Mouse (Mus musculus): Measurements from ENCODE around the gene Tas2r121.
"Not testable (repeated sequence)": the region's sequence is repeated elsewhere in the genome, so short reads cannot be mapped to it uniquely, and the experiment has no call there.

Gene Tas2r121

DNA sequence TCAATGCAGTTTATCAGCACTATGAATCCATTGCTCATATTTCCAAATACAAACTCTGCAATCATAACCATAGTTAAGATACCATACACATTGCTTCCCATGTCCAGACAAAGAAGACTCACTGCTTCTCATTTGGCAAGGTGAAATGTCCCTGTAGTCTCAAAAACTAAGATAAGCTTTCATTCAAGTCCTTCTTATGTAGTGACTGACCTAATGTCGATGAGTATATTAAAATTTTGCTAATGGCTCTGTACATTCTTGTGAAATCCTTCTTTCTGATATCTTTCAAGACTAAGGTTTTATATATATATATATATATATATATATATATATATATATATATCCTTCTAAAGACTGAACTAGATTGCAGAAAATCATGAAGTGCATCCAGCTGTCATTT lies at the start of gene Tas2r121:
Gene Tas2r121 (minus strand): TSS at position 101 of the 400 bp plus-strand sequence.
- no peak for DNase-seq (ENCODE audit: low read depth, low spot score)

DNA sequence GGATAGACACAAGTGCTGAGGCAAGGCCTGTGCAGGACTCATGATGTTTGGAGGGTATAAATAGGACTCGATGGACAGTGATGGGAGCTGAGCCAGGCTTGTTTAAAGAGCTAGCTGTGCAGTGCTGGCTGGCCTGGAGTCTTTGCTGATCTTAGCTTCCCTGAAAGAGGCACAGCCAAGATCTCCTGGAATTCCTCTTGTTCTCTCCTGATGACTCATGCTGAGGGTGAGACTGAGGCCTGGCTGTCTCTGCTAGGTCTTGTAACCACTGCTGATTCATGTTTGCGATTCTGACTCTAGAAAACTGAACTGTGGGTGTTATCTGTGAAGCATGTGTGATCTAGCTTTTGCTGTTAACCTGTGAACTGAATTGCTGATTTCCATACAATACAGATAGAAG lies 49.4 kb upstream of the Tas2r121 start:
- DNase-seq (ENCODE audit: low read depth, low spot score): no peak

DNA sequence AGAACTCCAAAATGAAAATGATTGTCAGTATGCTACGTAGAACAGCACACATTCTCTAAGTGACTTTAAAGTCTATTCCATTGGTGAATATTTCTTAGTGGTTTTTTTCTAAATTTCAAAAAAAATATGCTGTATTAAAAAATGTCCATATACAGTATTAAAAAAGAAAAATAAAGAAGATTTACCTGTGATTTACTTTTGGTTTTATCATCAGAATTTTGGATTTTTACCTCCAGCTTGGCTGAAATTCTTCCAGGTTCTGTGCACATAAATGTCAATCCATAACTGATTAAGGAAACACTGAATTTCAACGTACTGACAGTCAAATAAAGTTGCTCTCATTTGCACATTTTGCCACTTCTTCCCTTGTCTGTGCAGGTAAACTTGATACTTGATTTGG lies 37.1 kb upstream of the Tas2r121 start, which contains the start of gene Tas2r115:
Gene Tas2r115 (minus strand): TSS at position 101 of the 400 bp plus-strand sequence.
- DNase-seq (ENCODE audit: low read depth, low spot score): no peak

DNA sequence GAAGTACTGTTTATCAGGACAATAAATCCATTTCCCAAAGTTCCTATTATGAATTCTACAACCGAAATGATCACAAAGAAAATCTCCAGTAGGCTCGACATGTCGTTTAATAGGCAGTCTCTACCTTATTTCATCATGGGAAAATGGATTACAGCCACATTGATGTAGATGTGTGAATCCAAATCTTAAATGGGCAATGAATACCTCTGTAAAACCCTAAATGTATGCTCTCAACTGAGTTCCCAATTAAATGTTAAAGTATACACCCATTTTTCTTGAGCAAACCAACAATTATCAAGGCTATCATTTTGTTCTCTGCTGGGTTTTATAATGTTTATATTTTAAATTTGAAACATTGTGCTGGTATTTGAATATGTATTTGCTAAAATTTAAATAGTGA lies 11.0 kb upstream of the Tas2r121 start, which contains the start of gene Tas2r122:
Gene Tas2r122 (minus strand): TSS at position 101 of the 400 bp plus-strand sequence.
- DNase-seq (ENCODE audit: low read depth, low spot score): no peak

DNA sequence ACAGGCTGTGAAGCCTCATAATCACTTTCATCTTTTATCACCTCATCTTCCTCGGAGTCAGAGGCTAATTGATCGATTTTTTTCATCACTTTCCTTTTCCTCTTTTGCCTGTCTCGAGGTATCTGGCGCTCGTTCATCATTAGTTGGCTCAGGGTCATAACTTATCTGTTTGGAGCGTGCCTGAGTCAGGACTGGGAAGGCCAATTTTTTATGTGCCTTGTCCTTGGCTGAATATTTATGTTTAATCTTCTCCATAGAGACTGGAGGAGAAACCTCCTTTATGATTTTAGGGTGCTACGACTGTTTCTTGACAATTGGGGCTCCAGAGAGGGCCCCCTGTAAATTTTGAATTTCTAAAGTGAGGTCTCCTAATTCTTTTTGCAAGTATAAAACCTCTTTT lies 9.2 kb downstream of the Tas2r121 start:
- not testable (repeated sequence) for DNase-seq (ENCODE audit: low read depth, low spot score)

DNA sequence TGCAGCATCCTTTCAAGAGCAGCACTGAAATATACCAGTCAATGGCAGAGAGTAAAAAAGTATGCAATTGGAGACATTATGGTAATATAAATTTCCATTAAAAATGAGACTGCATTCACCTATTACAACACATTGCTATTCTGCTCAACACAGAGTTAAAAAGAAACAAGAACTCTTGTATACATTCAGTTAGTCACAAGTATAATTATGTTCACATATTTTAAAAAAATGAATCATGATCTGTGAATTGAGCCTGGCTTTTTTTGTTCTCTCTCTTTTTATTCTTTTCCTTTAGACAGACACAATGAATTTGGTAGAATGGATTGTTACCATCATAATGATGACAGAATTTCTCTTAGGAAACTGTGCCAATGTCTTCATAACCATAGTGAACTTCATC lies 44.2 kb downstream of the Tas2r121 start, which contains the start of gene Tas2r120:
Gene Tas2r120 (plus strand): TSS at position 301 of the 400 bp plus-strand sequence.
- no peak for DNase-seq (ENCODE audit: low read depth, low spot score)

DNA sequence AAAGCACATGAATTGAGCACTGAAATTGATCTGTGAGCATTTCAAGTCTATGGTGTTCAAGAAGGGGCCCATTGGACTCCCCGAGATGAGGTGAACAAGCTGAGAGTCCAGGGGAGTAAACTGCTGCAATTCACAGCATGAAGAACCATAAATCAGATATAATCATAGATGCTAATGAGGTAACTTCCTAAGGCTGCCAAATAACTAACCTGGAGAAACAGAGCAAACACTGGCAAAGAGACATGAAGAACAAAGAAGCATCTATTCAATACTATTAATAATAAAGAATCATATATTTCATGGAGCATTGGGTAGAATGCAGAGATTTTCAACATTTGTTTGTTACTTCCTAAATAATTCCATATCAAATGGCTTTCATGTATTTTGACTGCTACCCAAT lies 49.4 kb downstream of the Tas2r121 start, which contains the start of gene A630073D07Rik:
Gene A630073D07Rik (minus strand): TSS at position 101 of the 400 bp plus-strand sequence.
- DNase-seq (ENCODE audit: low read depth, low spot score): no peak

All from retina, postnatal 7 days (tissue).